Mouse (Mus musculus) bone marrow macrophage, adult 2 months (primary cell): ENCODE measurements around the gene Trp53.
A peak's percentile ranks its signal among the peaks of the same experiment; 100 is the strongest.

Experiments used
- CTCF ChIP-seq: IDR thresholded peaks from 2 replicates; pipeline ENCODE4 v1.5.1; 2012; ENCODE audit warnings: low read depth, mild to moderate bottlenecking, low read length, moderate library complexity
- POLR2A ChIP-seq: IDR thresholded peaks from 2 replicates; pipeline ENCODE4 v1.6.1; 2012; ENCODE audit warnings: mild to moderate bottlenecking, low read depth, low read length, borderline replicate concordance

GRCm38 (mm10) chr11:69613553-69614256 is 33.5 kb downstream of the Trp53 start:
- peak; percentile 76 for TF ChIP-seq CTCF
- TF ChIP-seq POLR2A: no peak
